Mouse (Mus musculus): Measurements from ENCODE around the gene Cfap298. TPM values are rescaled to one million over a fixed set of nuclear protein-coding genes. Genes with fewer than 3 reads are reported as not detected.

The Cfap298 gene
- polyA plus RNA-seq (2014; fragmentation: Nextera tagmentation; extraction: Ambion mirVana): 47.7 and 50.7 TPM in 2 replicates

DNA sequence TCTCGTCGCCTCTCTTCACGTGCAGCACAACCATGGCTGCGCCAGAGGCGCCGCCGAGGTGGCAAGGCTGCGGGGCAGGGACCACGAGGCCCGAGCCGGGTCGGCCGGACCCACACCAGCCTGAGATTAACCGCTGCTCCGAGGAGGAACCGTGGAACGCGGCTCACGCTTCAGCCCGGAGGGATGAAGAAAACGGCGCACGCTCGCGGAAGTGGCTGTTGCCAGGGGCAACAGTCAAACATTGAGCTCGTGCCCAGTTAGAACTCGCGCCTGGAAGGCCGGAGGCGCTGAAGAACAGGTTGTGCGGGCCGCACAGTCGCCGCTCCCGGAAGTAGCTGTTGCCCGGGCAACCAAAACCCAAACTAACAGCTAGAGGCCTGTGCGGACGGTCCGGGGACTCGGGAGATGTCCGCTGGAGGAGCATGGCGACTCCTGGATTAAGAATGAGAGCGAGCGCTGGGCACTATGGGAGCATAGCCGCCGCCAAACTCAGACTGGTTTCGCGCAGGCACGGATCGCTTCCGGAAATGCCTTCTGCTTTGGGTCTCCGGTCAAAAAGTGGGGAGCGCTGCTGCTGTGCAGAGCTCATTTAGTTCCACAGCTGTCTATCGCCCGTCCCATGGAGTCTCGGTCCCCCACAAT, at the start of gene Cfap298:
Gene Cfap298, minus strand, starts transcription at position 428 of the 642 bp plus-strand sequence.
- WGBS: under 1% methylated on average over 56 of the region's 56 CpGs
- Histone ChIP-seq H3K4me1 (ENCODE audit: control insufficient read depth, insufficient read depth, low read length) (no peaks in the 10 kb centered on the region), H3K4me3 (ENCODE audit: low read length) (peak within 1 kb of the TSS; percentile 72), H3K9me3 (ENCODE audit: control insufficient read depth, low read length) (no peaks in the 10 kb centered on the region), H3K9ac (ENCODE audit: low read depth, low read length) (peak within 1 kb of the TSS; percentile 75), H3K27me3 (ENCODE audit: control insufficient read depth, insufficient read depth, low read length) (no peaks in the 10 kb centered on the region), H3K4me2 (replicated peaks; ENCODE audit: low read depth, low read length) (peak within 1 kb of the TSS; percentile 71), H3K36me3 (ENCODE audit: control insufficient read depth, insufficient read depth, low read length) (peaks cover 12% of the 10 kb centered on the region; the same call in 1 of the 2 replicates), H3K27ac (ENCODE audit: low read depth, low read length) (peak within 1 kb of the TSS; percentile 68)
- peak; percentile 97 for ATAC-seq (ENCODE audit: low FRiP score, low TSS enrichment)

DNA sequence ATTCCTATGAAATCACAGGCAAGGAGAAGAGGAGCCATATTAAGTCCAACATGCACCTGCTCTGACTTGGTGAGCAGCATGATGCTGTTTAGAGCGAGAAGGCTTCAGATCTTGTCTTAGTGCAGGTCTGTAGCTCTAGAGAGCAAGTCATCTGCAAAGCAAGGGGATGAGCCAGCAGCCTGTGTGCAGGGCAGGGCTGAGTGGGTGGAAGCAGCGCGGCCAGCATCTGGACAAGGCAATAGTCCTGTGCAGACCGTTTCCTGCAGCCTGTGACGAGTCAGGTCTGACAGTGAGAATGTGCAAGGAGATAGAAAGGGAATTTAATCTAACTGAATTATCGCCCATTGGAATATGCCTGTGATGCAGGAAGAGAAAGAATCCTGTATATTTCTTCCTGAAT, 36.1 kb upstream of the Cfap298 start:
- no peaks in the 10 kb centered on the region for H3K27me3 ChIP-seq (ENCODE audit: control insufficient read depth, insufficient read depth, low read length)
- H3K4me1 ChIP-seq (ENCODE audit: control insufficient read depth, insufficient read depth, low read length): no peaks in the 10 kb centered on the region
- no peak overlapping the region for H3K9ac ChIP-seq (ENCODE audit: low read depth, low read length)
- peaks cover 8% of the 10 kb centered on the region; the same call in 1 of the 2 replicates for H3K36me3 ChIP-seq (ENCODE audit: control insufficient read depth, insufficient read depth, low read length)
- H3K4me2 ChIP-seq (replicated peaks; ENCODE audit: low read depth, low read length): no peak overlapping the region
- H3K9me3 ChIP-seq (ENCODE audit: control insufficient read depth, low read length): no peaks in the 10 kb centered on the region
- ATAC-seq (ENCODE audit: low FRiP score, low TSS enrichment): no peak
- WGBS: 94% methylated on average over 6 of the region's 6 CpGs
- H3K27ac ChIP-seq (ENCODE audit: low read depth, low read length): no peak overlapping the region
- H3K4me3 ChIP-seq (ENCODE audit: low read length): no peak overlapping the region

DNA sequence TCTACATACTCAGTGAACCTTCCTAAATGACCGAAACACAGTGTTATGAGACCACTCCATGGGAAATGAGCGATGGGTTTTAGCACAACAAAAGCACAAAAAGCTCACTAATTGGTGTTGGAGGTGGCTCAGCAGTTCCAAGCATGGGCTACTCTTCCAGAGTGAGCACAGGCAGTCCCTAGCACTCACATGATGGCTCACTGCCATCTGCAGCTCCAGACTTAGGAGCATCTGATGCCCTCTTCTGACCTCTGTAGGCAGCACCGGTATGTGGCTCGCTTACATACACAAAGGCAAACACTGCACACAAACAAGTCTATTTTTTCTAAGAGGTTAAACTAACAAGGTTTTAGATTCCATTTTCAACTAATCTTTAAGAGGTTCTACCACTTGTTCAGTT, 31.3 kb upstream of the Cfap298 start:
- Histone ChIP-seq H3K4me3 (ENCODE audit: low read length) (no peak overlapping the region), H3K4me2 (replicated peaks; ENCODE audit: low read depth, low read length) (no peak overlapping the region), H3K4me1 (ENCODE audit: control insufficient read depth, insufficient read depth, low read length) (no peaks in the 10 kb centered on the region), H3K27ac (ENCODE audit: low read depth, low read length) (no peak overlapping the region), H3K36me3 (ENCODE audit: control insufficient read depth, insufficient read depth, low read length) (peaks cover 18% of the 10 kb centered on the region), H3K9ac (ENCODE audit: low read depth, low read length) (no peak overlapping the region), H3K27me3 (ENCODE audit: control insufficient read depth, insufficient read depth, low read length) (no peaks in the 10 kb centered on the region), H3K9me3 (ENCODE audit: control insufficient read depth, low read length) (no peaks in the 10 kb centered on the region)
- ATAC-seq (ENCODE audit: low FRiP score, low TSS enrichment): no peak
- 75% methylated on average over 4 of the region's 4 CpGs for WGBS

DNA sequence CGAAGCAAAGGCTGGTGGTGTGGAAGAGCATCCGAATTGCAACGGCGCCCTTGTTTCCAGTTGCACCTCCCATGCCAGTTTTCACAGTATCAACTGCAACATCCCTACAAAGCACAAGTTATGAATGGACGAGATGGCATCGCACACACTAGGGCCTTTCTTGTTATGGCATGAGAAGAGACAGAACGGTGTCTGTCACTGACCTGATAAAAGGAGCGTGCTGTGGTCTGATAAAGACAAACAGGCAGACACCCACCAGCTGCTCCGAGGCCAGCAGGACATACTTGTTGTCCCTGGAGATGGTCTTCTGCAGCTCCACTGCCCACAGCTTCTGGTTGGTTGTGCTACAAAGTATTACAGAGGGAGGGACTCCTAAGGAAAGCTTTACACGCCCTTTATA, 29.4 kb upstream of the Cfap298 start:
- WGBS: 92% methylated on average over 10 of the region's 10 CpGs
- no peak overlapping the region for H3K4me2 ChIP-seq (replicated peaks; ENCODE audit: low read depth, low read length)
- H3K4me3 ChIP-seq (ENCODE audit: low read length): no peak overlapping the region
- H3K9ac ChIP-seq (ENCODE audit: low read depth, low read length): no peak overlapping the region
- no peak overlapping the region for H3K27ac ChIP-seq (ENCODE audit: low read depth, low read length)
- H3K36me3 ChIP-seq (ENCODE audit: control insufficient read depth, insufficient read depth, low read length): peaks cover 22% of the 10 kb centered on the region
- ATAC-seq (ENCODE audit: low FRiP score, low TSS enrichment): no peak
- no peaks in the 10 kb centered on the region for H3K9me3 ChIP-seq (ENCODE audit: control insufficient read depth, low read length)
- no peaks in the 10 kb centered on the region for H3K4me1 ChIP-seq (ENCODE audit: control insufficient read depth, insufficient read depth, low read length)
- no peaks in the 10 kb centered on the region for H3K27me3 ChIP-seq (ENCODE audit: control insufficient read depth, insufficient read depth, low read length)

DNA sequence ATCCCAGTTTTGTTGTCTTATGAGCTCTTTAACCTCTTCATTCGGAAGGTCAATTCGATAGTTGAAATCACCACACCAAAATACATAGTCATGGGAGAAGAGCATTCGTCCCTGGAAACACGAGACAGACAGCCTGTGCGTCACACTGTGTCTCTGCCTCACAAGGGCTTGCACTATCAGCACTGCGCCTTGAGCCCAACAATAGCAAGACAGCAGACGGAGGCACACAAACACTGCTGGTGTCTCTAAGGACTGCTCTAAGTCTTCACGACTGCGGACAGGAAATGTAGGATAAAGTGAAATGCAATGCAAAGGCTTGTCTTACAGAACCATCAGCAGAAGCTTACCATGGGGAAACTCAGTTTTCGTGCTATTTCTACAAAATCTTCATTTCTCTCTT, 29.0 kb upstream of the Cfap298 start:
- Histone ChIP-seq H3K9ac (ENCODE audit: low read depth, low read length) (no peak overlapping the region), H3K9me3 (ENCODE audit: control insufficient read depth, low read length) (no peaks in the 10 kb centered on the region), H3K4me1 (ENCODE audit: control insufficient read depth, insufficient read depth, low read length) (no peaks in the 10 kb centered on the region), H3K27me3 (ENCODE audit: control insufficient read depth, insufficient read depth, low read length) (no peaks in the 10 kb centered on the region), H3K27ac (ENCODE audit: low read depth, low read length) (no peak overlapping the region), H3K4me3 (ENCODE audit: low read length) (no peak overlapping the region), H3K36me3 (ENCODE audit: control insufficient read depth, insufficient read depth, low read length) (peaks cover 22% of the 10 kb centered on the region), H3K4me2 (replicated peaks; ENCODE audit: low read depth, low read length) (no peak overlapping the region)
- no peak for ATAC-seq (ENCODE audit: low FRiP score, low TSS enrichment)
- WGBS: 88% methylated on average over 10 of the region's 10 CpGs

DNA sequence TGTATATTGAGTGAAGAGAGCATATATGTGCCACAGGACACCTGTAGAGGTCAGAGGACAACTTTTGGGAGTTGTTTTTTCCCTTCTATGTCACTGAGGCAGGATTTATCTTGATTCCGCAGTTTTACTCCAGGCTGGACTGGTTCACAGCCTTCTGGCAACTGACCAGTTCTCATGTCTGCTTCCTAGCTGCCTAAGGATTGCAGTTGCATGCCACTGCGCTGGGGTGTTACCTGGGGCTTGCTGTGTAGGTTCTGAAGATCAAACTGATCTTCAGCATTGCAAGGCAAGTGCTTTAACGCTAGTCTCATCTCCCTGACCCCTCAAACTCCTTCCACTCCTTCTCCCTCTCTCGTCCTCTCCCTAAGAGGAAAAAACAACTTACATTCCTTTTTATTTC, 28.3 kb upstream of the Cfap298 start:
- Histone ChIP-seq H3K36me3 (ENCODE audit: control insufficient read depth, insufficient read depth, low read length) (peaks cover 18% of the 10 kb centered on the region), H3K9me3 (ENCODE audit: control insufficient read depth, low read length) (no peaks in the 10 kb centered on the region), H3K4me1 (ENCODE audit: control insufficient read depth, insufficient read depth, low read length) (no peaks in the 10 kb centered on the region), H3K4me2 (replicated peaks; ENCODE audit: low read depth, low read length) (no peak overlapping the region), H3K27me3 (ENCODE audit: control insufficient read depth, insufficient read depth, low read length) (no peaks in the 10 kb centered on the region), H3K4me3 (ENCODE audit: low read length) (no peak overlapping the region), H3K27ac (ENCODE audit: low read depth, low read length) (no peak overlapping the region), H3K9ac (ENCODE audit: low read depth, low read length) (no peak overlapping the region)
- no peak for ATAC-seq (ENCODE audit: low FRiP score, low TSS enrichment)
- 90% methylated on average over 4 of the region's 4 CpGs for WGBS

DNA sequence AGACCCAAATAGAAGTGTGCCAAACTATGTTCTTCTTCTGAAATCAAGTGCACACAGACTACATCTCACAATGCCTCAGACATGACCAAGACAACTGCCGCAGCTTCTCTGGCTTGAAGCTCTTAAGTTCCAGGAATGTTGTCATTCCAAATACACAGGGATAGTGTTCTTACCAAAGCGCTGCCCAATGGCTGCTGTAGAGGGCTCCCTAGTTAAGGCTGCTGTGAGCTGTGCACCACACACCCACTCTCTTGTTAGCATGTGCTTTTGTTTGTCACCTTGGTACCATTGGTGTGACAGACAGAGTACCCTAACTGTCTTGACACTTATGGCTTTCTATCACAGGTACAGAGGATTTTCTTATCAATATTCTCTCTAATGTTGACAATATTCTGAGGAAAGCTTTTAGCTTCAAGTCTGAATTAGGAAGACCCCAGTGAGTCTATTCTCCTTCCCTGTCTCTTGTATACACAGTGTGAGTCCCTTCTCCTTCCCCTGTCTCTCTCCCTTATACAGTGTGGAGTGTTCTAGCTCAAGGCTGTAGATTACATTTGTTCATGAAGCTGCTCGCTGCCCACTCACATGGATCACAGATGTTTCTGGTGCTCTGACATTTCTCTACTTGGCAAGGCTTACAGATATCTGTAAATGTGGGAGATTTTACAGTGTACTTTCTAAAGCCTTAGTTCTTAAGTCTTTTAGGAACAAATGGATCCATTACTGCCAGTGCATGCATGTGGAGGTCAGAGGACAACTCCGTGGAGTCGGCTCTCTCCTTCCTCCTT, 23.6 kb upstream of the Cfap298 start:
- Histone ChIP-seq H3K4me2 (replicated peaks; ENCODE audit: low read depth, low read length) (no peak overlapping the region), H3K9me3 (ENCODE audit: control insufficient read depth, low read length) (no peaks in the 10 kb centered on the region), H3K36me3 (ENCODE audit: control insufficient read depth, insufficient read depth, low read length) (peaks cover 12% of the 10 kb centered on the region), H3K27ac (ENCODE audit: low read depth, low read length) (no peak overlapping the region), H3K27me3 (ENCODE audit: control insufficient read depth, insufficient read depth, low read length) (no peaks in the 10 kb centered on the region), H3K4me1 (ENCODE audit: control insufficient read depth, insufficient read depth, low read length) (no peaks in the 10 kb centered on the region), H3K4me3 (ENCODE audit: low read length) (no peak overlapping the region), H3K9ac (ENCODE audit: low read depth, low read length) (no peak overlapping the region)
- 85% methylated on average over 5 of the region's 5 CpGs for WGBS
- no peak for ATAC-seq (ENCODE audit: low FRiP score, low TSS enrichment)

DNA sequence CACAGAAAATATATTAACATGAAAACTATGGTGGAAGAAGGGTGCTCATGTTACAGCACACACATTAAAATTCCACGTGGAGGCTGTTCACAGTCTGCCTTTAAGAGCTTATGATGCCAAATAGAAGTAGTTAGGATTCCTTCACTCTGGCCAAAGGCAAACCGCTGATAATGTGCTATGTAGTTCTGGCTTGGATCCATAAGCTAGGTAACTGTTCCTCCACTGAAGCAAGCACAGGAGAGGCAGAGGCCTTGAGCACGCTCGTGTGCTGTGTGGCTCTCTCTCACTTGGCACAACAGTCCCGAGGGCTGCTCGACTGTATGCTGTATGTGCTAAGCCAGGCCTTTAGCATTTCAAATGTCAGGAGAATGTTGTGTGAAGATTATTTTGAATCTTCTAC, 20.6 kb upstream of the Cfap298 start:
- no peaks in the 10 kb centered on the region for H3K4me1 ChIP-seq (ENCODE audit: control insufficient read depth, insufficient read depth, low read length)
- 80% methylated on average over 6 of the region's 6 CpGs for WGBS
- H3K36me3 ChIP-seq (ENCODE audit: control insufficient read depth, insufficient read depth, low read length): peaks cover 11% of the 10 kb centered on the region; the same call in 1 of the 2 replicates
- ATAC-seq (ENCODE audit: low FRiP score, low TSS enrichment): no peak
- no peak overlapping the region for H3K4me2 ChIP-seq (replicated peaks; ENCODE audit: low read depth, low read length)
- H3K9ac ChIP-seq (ENCODE audit: low read depth, low read length): no peak overlapping the region
- no peaks in the 10 kb centered on the region for H3K9me3 ChIP-seq (ENCODE audit: control insufficient read depth, low read length)
- no peaks in the 10 kb centered on the region for H3K27me3 ChIP-seq (ENCODE audit: control insufficient read depth, insufficient read depth, low read length)
- no peak overlapping the region for H3K27ac ChIP-seq (ENCODE audit: low read depth, low read length)
- no peak overlapping the region for H3K4me3 ChIP-seq (ENCODE audit: low read length)

DNA sequence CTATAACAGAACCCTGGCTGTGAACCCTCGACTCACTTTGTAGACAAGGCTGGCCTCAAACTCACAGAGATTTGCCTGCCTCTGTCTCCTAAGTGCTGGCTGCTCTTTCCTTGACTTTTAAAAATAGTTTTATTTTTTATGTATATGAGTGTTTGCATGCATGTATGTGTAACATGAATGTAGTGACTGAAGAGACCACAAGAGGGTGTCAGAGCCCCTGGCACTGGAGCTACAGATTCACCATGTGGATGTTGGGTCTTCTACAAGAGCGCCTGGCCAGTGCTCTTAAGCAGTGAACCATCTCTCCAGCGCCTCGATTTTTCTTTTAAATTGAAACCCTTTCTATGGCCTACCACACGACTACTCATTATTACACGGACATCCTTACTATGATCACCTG, 18.9 kb upstream of the Cfap298 start:
- ATAC-seq (ENCODE audit: low FRiP score, low TSS enrichment): no peak
- no peak overlapping the region for H3K4me2 ChIP-seq (replicated peaks; ENCODE audit: low read depth, low read length)
- H3K9me3 ChIP-seq (ENCODE audit: control insufficient read depth, low read length): no peaks in the 10 kb centered on the region
- no peaks in the 10 kb centered on the region for H3K4me1 ChIP-seq (ENCODE audit: control insufficient read depth, insufficient read depth, low read length)
- H3K36me3 ChIP-seq (ENCODE audit: control insufficient read depth, insufficient read depth, low read length): peaks cover 11% of the 10 kb centered on the region; the same call in 1 of the 2 replicates
- H3K4me3 ChIP-seq (ENCODE audit: low read length): no peak overlapping the region
- H3K9ac ChIP-seq (ENCODE audit: low read depth, low read length): no peak overlapping the region
- H3K27me3 ChIP-seq (ENCODE audit: control insufficient read depth, insufficient read depth, low read length): no peaks in the 10 kb centered on the region
- no peak overlapping the region for H3K27ac ChIP-seq (ENCODE audit: low read depth, low read length)
- WGBS: 94% methylated on average over 6 of the region's 6 CpGs
